Mouse (Mus musculus) heart, embryonic 11.5 days (tissue): ENCODE data around the gene Zfp747. TPM values are rescaled to one million over a fixed set of nuclear protein-coding genes. Genes with fewer than 3 reads are reported as not detected.
"Not testable (repeated sequence)": the region's sequence is repeated elsewhere in the genome, so short reads cannot be mapped to it uniquely, and the experiment has no call there.

Source experiments
- ATAC-seq: fragments of 200-750 bp; cut with Nextera tagmentation; replicated peaks from 2 replicates; pipeline ENCODE4 v1.8.0; 2017; ENCODE audit warnings: moderate library complexity; ENCODE audit not compliant: insufficient number of reproducible peaks, low FRiP score, low TSS enrichment
- H3K27ac ChIP-seq: fragments of 300-500 bp; sonication (generic); 2 replicates; pipeline ENCODE4 v1.5.1; 2014; ENCODE audit warnings: mild to moderate bottlenecking, low read depth, low read length
- H3K27me3 ChIP-seq: fragments of 300-500 bp; sonication (generic); 2 replicates; pipeline ENCODE4 v1.6.1; 2014; ENCODE audit warnings: mild to moderate bottlenecking, low read length, mixed read lengths; ENCODE audit not compliant: control insufficient read depth, insufficient read depth
- H3K36me3 ChIP-seq: fragments of 300-500 bp; sonication (generic); 2 replicates; pipeline ENCODE4 v1.6.1; 2014; ENCODE audit warnings: mild to moderate bottlenecking, low read length, moderate library complexity, mixed read lengths; ENCODE audit not compliant: control insufficient read depth, insufficient read depth
- H3K4me1 ChIP-seq: fragments of 300-500 bp; sonication (generic); 2 replicates; pipeline ENCODE4 v1.6.1; 2014; ENCODE audit warnings: low read length; ENCODE audit not compliant: control insufficient read depth, insufficient read depth
- H3K4me2 ChIP-seq: fragments of 300-500 bp; sonication (generic); 2 replicates; pipeline ENCODE4 v1.6.1; 2014; ENCODE audit warnings: mild to moderate bottlenecking, moderate library complexity
- H3K4me3 ChIP-seq: fragments of 300-500 bp; sonication (generic); 2 replicates; pipeline ENCODE4 v1.5.1; 2014; ENCODE audit warnings: low read depth, low read length
- H3K9ac ChIP-seq: fragments of 300-500 bp; sonication (generic); 2 replicates; pipeline ENCODE4 v1.6.1; 2014; ENCODE audit warnings: mild to moderate bottlenecking, low read depth, low read length, moderate library complexity
- H3K9me3 ChIP-seq: fragments of 300-500 bp; sonication (generic); replicated peaks from 2 replicates; pipeline ENCODE4 v1.6.1; 2016; ENCODE audit warnings: low read length; ENCODE audit not compliant: control insufficient read depth
- WGBS: fragments of 180-500 bp; shearing (Covaris S2); extraction: QIAGEN DNeasy Blood & Tissue Kit; methylation state at CpG from one replicate; pipeline ENCODE4 v1.1.7; 2014; ENCODE audit not compliant: insufficient replicate concordance; 5-methylcytosine and 5-hydroxymethylcytosine counted together
- polyA plus RNA-seq: library from polyadenylated mRNA; unstranded; fragments of >200 nt; fragmentation: Nextera tagmentation; extraction: Ambion mirVana; gene quantifications from 2 replicates; pipeline ENCODE4 v1.2.1, GENCODE M21; 2014

The Zfp747 gene
- polyA plus RNA-seq, 1 experiment from 2014 or later: 4.9 TPM

GRCm38 (mm10) chr7:127386641-127387392 is 11.0 kb upstream of the Zfp747 start, which contains the start of gene 9130019O22Rik:
TSS of gene 9130019O22Rik (minus strand) at chr7:127387166.
- H3K4me1 ChIP-seq: no peaks in the 10 kb centered on the region

GRCm38 (mm10) chr7:127385560-127385959 is 9.7 kb upstream of the Zfp747 start:
- not testable (repeated sequence) for H3K27ac ChIP-seq, H3K4me2 ChIP-seq, H3K27me3 ChIP-seq, H3K9ac ChIP-seq, H3K4me3 ChIP-seq, H3K9me3 ChIP-seq, H3K36me3 ChIP-seq, H3K4me1 ChIP-seq, ATAC-seq
- WGBS: 86% methylated on average over 4 of the region's 4 CpGs

More at GRCm38 (mm10) chr7:127386641-127387392, 11.0 kb upstream of the Zfp747 start, which contains the start of gene 9130019O22Rik:
- Histone ChIP-seq H3K4me3 (peak within 1 kb of the TSS; percentile 58), H3K9me3 (no peaks in the 10 kb centered on the region), H3K9ac (peak within 1 kb of the TSS; percentile 84), H3K27ac (no peak within 1 kb of the TSS), H3K36me3 (peaks cover 6% of the 10 kb centered on the region; the same call in 1 of the 2 replicates), H3K27me3 (no peaks in the 10 kb centered on the region), H3K4me2 (peak within 1 kb of the TSS; percentile 76)
- WGBS: 13% methylated on average over 38 of the region's 38 CpGs
- peak; percentile 86 for ATAC-seq

- Histone ChIP-seq H3K27ac (no peak overlapping the region), H3K36me3 (0 out of 2 replicates have a peak, but pooled peaks cover 3% of the 10 kb centered on the region), H3K4me2 (no peak overlapping the region), H3K4me3 (no peak overlapping the region), H3K9me3 (no peaks in the 10 kb centered on the region), H3K4me1 (no peaks in the 10 kb centered on the region), H3K9ac (no peak overlapping the region), H3K27me3 (no peaks in the 10 kb centered on the region)
- ATAC-seq: no peak
- WGBS: 60% methylated on average over 6 of the region's 6 CpGs
Observed at GRCm38 (mm10) chr7:127378310-127378921, 2.6 kb upstream of the Zfp747 start.

GRCm38 (mm10) chr7:127371870-127372269 is 4.0 kb downstream of the Zfp747 start:
- H3K9ac ChIP-seq, H3K36me3 ChIP-seq, H3K4me3 ChIP-seq, H3K27me3 ChIP-seq, ATAC-seq, H3K9me3 ChIP-seq, H3K4me1 ChIP-seq, H3K4me2 ChIP-seq, H3K27ac ChIP-seq: not testable (repeated sequence)
- 77% methylated on average over 3 of the region's 3 CpGs for WGBS

GRCm38 (mm10) chr7:127371213-127371612 is 4.6 kb downstream of the Zfp747 start:
- H3K27ac ChIP-seq: no peak overlapping the region

GRCm38 (mm10) chr7:127366249-127366648 is 9.6 kb downstream of the Zfp747 start:
- ATAC-seq: no peak
- H3K4me3 ChIP-seq: no peak overlapping the region
- WGBS: 77% methylated on average over 3 of the region's 3 CpGs
- no peaks in the 10 kb centered on the region for H3K9me3 ChIP-seq
- H3K36me3 ChIP-seq: no peaks in the 10 kb centered on the region
- H3K27me3 ChIP-seq: peaks cover 3% of the 10 kb centered on the region; the same call in 1 of the 2 replicates
- no peak overlapping the region for H3K9ac ChIP-seq
- H3K27ac ChIP-seq: no peak overlapping the region
- H3K4me2 ChIP-seq: no peak overlapping the region
- no peaks in the 10 kb centered on the region for H3K4me1 ChIP-seq

More at GRCm38 (mm10) chr7:127371213-127371612, 4.6 kb downstream of the Zfp747 start:
- ATAC-seq: no peak
- H3K9ac ChIP-seq: no peak overlapping the region
- H3K4me1 ChIP-seq: no peaks in the 10 kb centered on the region
- no peaks in the 10 kb centered on the region for H3K9me3 ChIP-seq
- H3K4me3 ChIP-seq: no peak overlapping the region
- WGBS: 59% methylated on average over 2 of the region's 2 CpGs
- no peak overlapping the region for H3K4me2 ChIP-seq
- 0 out of 2 replicates have a peak, but pooled peaks cover 3% of the 10 kb centered on the region for H3K36me3 ChIP-seq
- H3K27me3 ChIP-seq: no peaks in the 10 kb centered on the region

- WGBS: 60% methylated on average over 4 of the region's 4 CpGs
- H3K9me3 ChIP-seq: no peaks in the 10 kb centered on the region
- H3K4me3 ChIP-seq: no peak overlapping the region; the same call in 1 of the 2 replicates
- peak overlapping the region; percentile 66; the same call in 1 of the 2 replicates for H3K9ac ChIP-seq
- no peaks in the 10 kb centered on the region for H3K4me1 ChIP-seq
- peak overlapping the region; percentile 74 for H3K4me2 ChIP-seq
- no peak for ATAC-seq
- H3K27ac ChIP-seq: no peak overlapping the region
- no peaks in the 10 kb centered on the region for H3K36me3 ChIP-seq
- peaks cover 7% of the 10 kb centered on the region; the same call in 1 of the 2 replicates for H3K27me3 ChIP-seq
Observed at GRCm38 (mm10) chr7:127364166-127364565, 11.7 kb downstream of the Zfp747 start.

GRCm38 (mm10) chr7:127363475-127363921 is 12.4 kb downstream of the Zfp747 start:
- Histone ChIP-seq H3K4me3 (peak overlapping the region; percentile 43), H3K9ac (peak overlapping the region; percentile 66), H3K27ac (no peak overlapping the region), H3K4me1 (no peaks in the 10 kb centered on the region), H3K9me3 (no peaks in the 10 kb centered on the region), H3K27me3 (peaks cover 7% of the 10 kb centered on the region; the same call in 1 of the 2 replicates), H3K4me2 (peak overlapping the region; percentile 74), H3K36me3 (no peaks in the 10 kb centered on the region)
- ATAC-seq: 0 out of 2 replicates have a peak, but pooled peaks have one; percentile 39
- 3% methylated on average over 24 of the region's 24 CpGs for WGBS
